14 mouse cellular contexts compared by ENCODE assay signal in the genomic region with DNA sequence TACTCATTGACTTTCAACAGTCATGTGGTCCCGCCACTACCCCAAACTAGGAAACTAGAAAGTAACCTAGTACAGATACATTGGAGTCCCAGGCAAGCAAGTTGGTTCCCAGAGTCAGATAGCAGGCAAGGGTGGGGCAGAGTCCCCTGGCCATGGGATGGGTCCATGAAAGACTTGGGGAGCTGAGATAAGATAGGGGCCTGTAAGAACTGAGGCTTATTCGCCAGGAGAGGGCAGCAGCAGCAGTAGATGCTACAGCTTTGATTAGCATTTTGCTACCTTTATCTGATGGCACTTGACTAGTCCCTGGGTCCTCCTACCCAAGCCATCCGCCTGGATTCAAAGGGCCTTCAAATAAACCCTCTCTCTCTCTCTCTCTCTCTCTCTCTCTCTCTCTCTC. TPM values are rescaled to one million over a fixed set of nuclear protein-coding genes. Genes with fewer than 3 reads are reported as not detected.
DNase-seq lines count a peak whose midpoint lies in the region; ATAC-seq and TF ChIP-seq lines count a peak whose summit lies in the region.
"Had no signal": no experiment of that assay in that cellular context is flagged by ENCODE, and none has a peak within 500 bp of the region (broad histone marks: within the 10 kb centered on the region; RNA-seq: fewer than 3 reads in every experiment).

No protein-coding gene starts in this region.

- no peak overlapping the region for H3K4me2 ChIP-seq in liver, embryonic 14.5 days (ENCODE audit: low read depth)
- H3K4me2 ChIP-seq in stomach, postnatal 0 days (replicated peaks; ENCODE audit: low read depth): no peak overlapping the region
- H3K4me2 ChIP-seq in intestine, embryonic 15.5 days (replicated peaks): no peak overlapping the region
- H3K4me2 ChIP-seq: heart, embryonic 15.5 days had no signal

- no peak overlapping the region for H3K9ac ChIP-seq in liver, embryonic 14.5 days (replicated peaks)
- no peak overlapping the region for H3K9ac ChIP-seq in stomach, postnatal 0 days (ENCODE audit: low read length)
- H3K9ac ChIP-seq in intestine, embryonic 15.5 days: no peak overlapping the region
- H3K9ac ChIP-seq: heart, embryonic 15.5 days had no signal

- WGBS in liver, embryonic 14.5 days (ENCODE audit: insufficient replicate concordance): 28% methylated on average over 3 of the region's 3 CpGs
- WGBS in stomach, postnatal 0 days: 64% methylated on average over 3 of the region's 3 CpGs
- 55% methylated on average over 3 of the region's 3 CpGs for WGBS in intestine, embryonic 15.5 days
- WGBS in limb, embryonic 10.5 days: 61% methylated on average over 3 of the region's 3 CpGs

- TF ChIP-seq EP300 in liver, embryonic 14.5 days (IDR thresholded peaks at IDR 0.05; ENCODE audit: low read depth): peak; percentile 39; the same call in 1 of the 2 replicates
- TF ChIP-seq EP300 in stomach, postnatal 0 days (optimal IDR thresholded peaks at IDR 0.05): no peak

- no peaks in the 10 kb centered on the region for H3K36me3 ChIP-seq in liver, embryonic 14.5 days (replicated peaks; ENCODE audit: control insufficient read depth, insufficient read depth, low read depth)
- H3K36me3 ChIP-seq in stomach, postnatal 0 days (ENCODE audit: control insufficient read depth, insufficient read depth, low read length): no peaks in the 10 kb centered on the region
- H3K36me3 ChIP-seq in intestine, embryonic 15.5 days: no peaks in the 10 kb centered on the region
- no peaks in the 10 kb centered on the region for H3K36me3 ChIP-seq in limb, embryonic 10.5 days
- H3K36me3 ChIP-seq: heart, embryonic 15.5 days had no signal

- peaks cover 12 to 21% of the 10 kb centered on the region in 2 experiments for H3K4me1 ChIP-seq in liver, embryonic 14.5 days (replicated peaks; ENCODE audit: control insufficient read depth in 2 of 2, insufficient read depth in 2 of 2, low read length in 1 of 2)
- no peaks in the 10 kb centered on the region for H3K4me1 ChIP-seq in stomach, postnatal 0 days (replicated peaks; ENCODE audit: control insufficient read depth, insufficient read depth)
- peaks cover 12% of the 10 kb centered on the region for H3K4me1 ChIP-seq in intestine, embryonic 15.5 days (replicated peaks)
- H3K4me1 ChIP-seq in limb, embryonic 10.5 days: peaks cover 24% of the 10 kb centered on the region
- H3K4me1 ChIP-seq: heart, embryonic 15.5 days had no signal

- H3K27ac ChIP-seq in layer of hippocampus, adult 2 months: no peak overlapping the region
- H3K27ac ChIP-seq in liver, embryonic 14.5 days: no peak overlapping the region
- no peak overlapping the region for H3K27ac ChIP-seq in stomach, postnatal 0 days (replicated peaks)
- no peak overlapping the region for H3K27ac ChIP-seq in intestine, embryonic 15.5 days
- no peak overlapping the region for H3K27ac ChIP-seq in limb, embryonic 10.5 days
- H3K27ac ChIP-seq: heart, embryonic 15.5 days; hindbrain, postnatal 0 days had no signal

- TF ChIP-seq CTCF in layer of hippocampus, adult 2 months (conservative IDR thresholded peaks at IDR 0.05): peak; percentile 55
- peak; percentile 70 for TF ChIP-seq CTCF in liver, embryonic 14.5 days (IDR thresholded peaks at IDR 0.05; ENCODE audit: low read depth)
- peak; percentile 36 for TF ChIP-seq CTCF in stomach, postnatal 0 days (IDR thresholded peaks at IDR 0.05; ENCODE audit: low read depth)

- no peaks in the 10 kb centered on the region for H3K9me3 ChIP-seq in liver, embryonic 14.5 days (ENCODE audit: control insufficient read depth, low read length)
- no peaks in the 10 kb centered on the region for H3K9me3 ChIP-seq in stomach, postnatal 0 days (ENCODE audit: control insufficient read depth, low read length)
- H3K9me3 ChIP-seq in intestine, embryonic 15.5 days: no peaks in the 10 kb centered on the region; the same call in 1 of the 2 replicates
- no peaks in the 10 kb centered on the region for H3K9me3 ChIP-seq in limb, embryonic 10.5 days (replicated peaks)
- H3K9me3 ChIP-seq: heart, embryonic 15.5 days had no signal

- ATAC-seq in liver, embryonic 14.5 days (ENCODE audit: insufficient read depth): peak; percentile 93
- no peak for ATAC-seq in stomach, postnatal 0 days (ENCODE audit: low FRiP score, low TSS enrichment)
- ATAC-seq in intestine, embryonic 15.5 days: no peak
- ATAC-seq: hindbrain, postnatal 0 days had no signal

- DNase-seq in layer of hippocampus, adult 2 months (ENCODE audit: low spot score in 2 of 2): no peak
- DNase-seq in layer of hippocampus, postnatal 25 days (ENCODE audit: extremely low spot score in 1 of 2, low spot score in 1 of 2): no peak
- DNase-seq in R1 (ENCODE audit: low read depth, low spot score): peak; percentile 26
- DNase-seq in liver, embryonic 14.5 days (ENCODE audit: low read depth in 3 of 3, low spot score in 3 of 3): peak; percentile 40 to 63 (median 50)
- DNase-seq in stomach, postnatal 0 days (ENCODE audit: low spot score): no peak
- no peak for DNase-seq in limb, embryonic 10.5 days (ENCODE audit: low spot score)
- no peak for DNase-seq in heart, postnatal 14 days
- DNase-seq: embryo, embryonic 11 days; gastrocnemius, postnatal 36 days; left cerebral cortex, postnatal 4 days had no signal

- intact Hi-C loops in heart, postnatal 14 days (cut with DNase I): no loop called here

- H3K27me3 ChIP-seq in liver, embryonic 14.5 days (ENCODE audit: control insufficient read depth, insufficient read depth, low read length): no peaks in the 10 kb centered on the region
- no peaks in the 10 kb centered on the region for H3K27me3 ChIP-seq in stomach, postnatal 0 days (ENCODE audit: control insufficient read depth, insufficient read depth, low read length)
- no peaks in the 10 kb centered on the region for H3K27me3 ChIP-seq in intestine, embryonic 15.5 days (replicated peaks)
- no peaks in the 10 kb centered on the region for H3K27me3 ChIP-seq in limb, embryonic 10.5 days (ENCODE audit: low read depth, poor library complexity, severe bottlenecking)

- no peak overlapping the region for H3K4me3 ChIP-seq in layer of hippocampus, adult 2 months
- no peak overlapping the region for H3K4me3 ChIP-seq in liver, embryonic 14.5 days (ENCODE audit: insufficient read depth in 1 of 2, low read depth in 2 of 2, low read length in 2 of 2)
- H3K4me3 ChIP-seq in stomach, postnatal 0 days (ENCODE audit: low read depth, low read length): no peak overlapping the region
- H3K4me3 ChIP-seq in intestine, embryonic 15.5 days (replicated peaks): no peak overlapping the region
- H3K4me3 ChIP-seq in limb, embryonic 10.5 days: no peak overlapping the region
- H3K4me3 ChIP-seq: heart, embryonic 15.5 days had no signal

RNA-seq across cellular contexts. Expression of a gene that starts 5.2 kb away (rescaled TPM):
- total RNA-seq in layer of hippocampus, adult 2 months (2021): 1 to 10 TPM; 6.0 to 6.7 TPM
- total RNA-seq in layer of hippocampus, postnatal 25 days (2021): 1 to 10 TPM; 5.5 to 6.6 TPM
- 0.42 and 0.45 TPM in 2 replicates for polyA plus RNA-seq in liver, embryonic 14.5 days (2012; rRNA removed)
- 0.71 and 0.72 TPM in 2 replicates for polyA plus RNA-seq in liver, embryonic 14.5 days (2014; fragmentation: Nextera tagmentation; extraction: Ambion mirVana)
- 8.7 and 9.9 TPM in 2 replicates for polyA plus RNA-seq in stomach, postnatal 0 days (2015; fragmentation: Nextera tagmentation; extraction: Ambion mirVana)
- polyA plus RNA-seq in intestine, embryonic 15.5 days (2015; fragmentation: Nextera tagmentation; extraction: Ambion mirVana): 19.6 and 20.5 TPM in 2 replicates
- polyA plus RNA-seq in limb, embryonic 10.5 days (2016; fragmentation: Nextera tagmentation; extraction: Ambion mirVana): 0.45 and 0.93 TPM in 2 replicates
- total RNA-seq in heart, postnatal 14 days (2021): under 1 TPM; 0.76 to 0.81 TPM

RNA-seq across cellular contexts. Expression of a gene that starts 29.5 kb away (rescaled TPM):
- not detected for total RNA-seq in layer of hippocampus, adult 2 months (2021)
- not detected for total RNA-seq in layer of hippocampus, postnatal 25 days (2021)
- polyA plus RNA-seq in liver, embryonic 14.5 days (2012; rRNA removed): 0.03 TPM in 1 of 2 replicates, not detected in the other
- 0.09 TPM in 1 of 2 replicates, not detected in the other for polyA plus RNA-seq in liver, embryonic 14.5 days (2014; fragmentation: Nextera tagmentation; extraction: Ambion mirVana)
- not detected in 2 replicates for polyA plus RNA-seq in stomach, postnatal 0 days (2015; fragmentation: Nextera tagmentation; extraction: Ambion mirVana)
- not detected in 2 replicates for polyA plus RNA-seq in intestine, embryonic 15.5 days (2015; fragmentation: Nextera tagmentation; extraction: Ambion mirVana)
- polyA plus RNA-seq in limb, embryonic 10.5 days (2016; fragmentation: Nextera tagmentation; extraction: Ambion mirVana): not detected in 2 replicates
- 10 to 100 TPM in 1 of 2 experiments, under 1 TPM in 1; 0.74 to 16.5 TPM for total RNA-seq in heart, postnatal 14 days (2021)
- total RNA-seq: hindbrain, postnatal 0 days; monocyte, adult 5-6 weeks had no signal

Comparison
In these comparisons a context has a peak if more than half of its experiments do, and no peak if none do; other contexts are left out.
1. DNase-seq: peak in R1 (single experiment) and liver, embryonic 14.5 days (3 of 3); none in layer of hippocampus, adult 2 months (0 of 2), layer of hippocampus, postnatal 25 days (0 of 2), stomach, postnatal 0 days (single experiment), limb, embryonic 10.5 days (single experiment) and heart, postnatal 14 days (0 of 2).
2. Peak in every context shown above with its lines, with median percentiles within 50 percentile points of each other: CTCF ChIP-seq.